Mouse (Mus musculus): ENCODE results near the gene Mif4gd.

Mif4gd gene

GRCm38 (mm10) chr11:115564064-115564809 lies 48.5 kb downstream of the Mif4gd start, which contains the start of gene Nup85:
Nup85 (plus strand) TSS chr11:115564434.
- DNase-seq, result peak; percentile 96

- peak; percentile 15 to 20 for DNase-seq
Observed at GRCm38 (mm10) chr11:115563406-115563805, 49.4 kb downstream of the Mif4gd start.
